Mouse (Mus musculus) right cerebral cortex, postnatal 10 days (tissue): ENCODE data around the gene Stk36.

Source experiments
- DNase-seq, 2 experiments: peaks; one replicate each; pipeline ENCODE4 v3.0.0; 2021; ENCODE audit warnings: low spot score in 2 of 2

The Stk36 gene

GRCm38 (mm10) chr1:74668371-74668770, 67.1 kb downstream of the Stk36 start:
- DNase-seq: no peak

- DNase-seq: no peak
Measured at GRCm38 (mm10) chr1:74672731-74673130, 71.5 kb downstream of the Stk36 start.

- DNase-seq: no peak
Measured at GRCm38 (mm10) chr1:74676863-74677262, 75.6 kb downstream of the Stk36 start.

GRCm38 (mm10) chr1:74677843-74678242, 76.6 kb downstream of the Stk36 start:
- no peak for DNase-seq
